Mouse (Mus musculus) limb, embryonic 14.5 days (tissue): ENCODE measurements around the gene Slc2a9. TPM values are rescaled to one million over a fixed set of nuclear protein-coding genes. Genes with fewer than 3 reads are reported as not detected.

Experiments used
- ATAC-seq: fragments of 200-750 bp; cut with Nextera tagmentation; 2 replicates; pipeline ENCODE4 v1.8.0; 2017; ENCODE audit warnings: low read depth, moderate number of reproducible peaks, moderate TSS enrichment; ENCODE audit not compliant: low FRiP score
- DNase-seq: peaks from one replicate; pipeline ENCODE4 v3.0.0-alpha.2; 2015; ENCODE audit warnings: low spot score
- H3K27ac ChIP-seq: fragments of 300-500 bp; sonication (generic); replicated peaks from 2 replicates; pipeline ENCODE4 v1.5.1; 2014; ENCODE audit warnings: low read depth, mild to moderate bottlenecking, low read length, moderate library complexity, mixed read lengths
- H3K27me3 ChIP-seq: fragments of 300-500 bp; sonication (generic); 2 replicates; pipeline ENCODE4 v1.6.1; 2014; ENCODE audit warnings: low read length, mixed read lengths; ENCODE audit not compliant: control insufficient read depth, insufficient read depth
- H3K36me3 ChIP-seq: fragments of 300-500 bp; sonication (generic); 2 replicates; pipeline ENCODE4 v1.6.1; 2014; ENCODE audit warnings: mild to moderate bottlenecking, low read length, moderate library complexity, mixed read lengths; ENCODE audit not compliant: control insufficient read depth, insufficient read depth
- H3K4me1 ChIP-seq: fragments of 300-500 bp; sonication (generic); 2 replicates; pipeline ENCODE4 v1.6.1; 2014; ENCODE audit warnings: antibody characterized with exemption, low read length, mixed read lengths; ENCODE audit not compliant: control insufficient read depth, insufficient read depth
- H3K4me2 ChIP-seq: fragments of 300-500 bp; sonication (generic); replicated peaks from 2 replicates; pipeline ENCODE4 v1.6.1; 2014; ENCODE audit warnings: low read depth, mild to moderate bottlenecking, low read length, moderate library complexity; ENCODE audit not compliant: severe bottlenecking
- H3K4me3 ChIP-seq: fragments of 300-500 bp; sonication (generic); replicated peaks from 2 replicates; pipeline ENCODE4 v1.5.1; 2014; ENCODE audit warnings: low read length
- H3K9ac ChIP-seq: fragments of 300-500 bp; sonication (generic); 2 replicates; pipeline ENCODE4 v1.6.1; 2014; ENCODE audit warnings: mild to moderate bottlenecking, low read depth, low read length, moderate library complexity; ENCODE audit not compliant: severe bottlenecking
- H3K9me3 ChIP-seq: fragments of 300-500 bp; sonication (generic); 2 replicates; pipeline ENCODE4 v1.6.1; 2016; ENCODE audit warnings: low read length; ENCODE audit not compliant: control insufficient read depth
- POLR2A ChIP-seq: fragments of 200-500 bp; IDR thresholded peaks from 2 replicates; pipeline ENCODE4 v1.8.0; 2012; ENCODE audit warnings: inconsistent platforms, mild to moderate bottlenecking, moderate library complexity, borderline replicate concordance; ENCODE audit not compliant: insufficient read depth, insufficient read length; ENCODE audit errors: extremely low read depth
- WGBS: fragments of 180-500 bp; shearing (Covaris S2); extraction: QIAGEN DNeasy Blood & Tissue Kit; methylation state at CpG from one replicate; pipeline ENCODE4 v1.1.7; 2014; 5-methylcytosine and 5-hydroxymethylcytosine counted together
- polyA plus RNA-seq, 2 experiments: library from polyadenylated mRNA; depleted of rRNA in 1 of 2; stranded (reverse) in 1 of 2; unstranded in 1 of 2; fragments of >200 nt; fragmentation: Nextera tagmentation in 1 of 2; extraction: Ambion mirVana in 1 of 2; gene quantifications; 2 replicates each; pipeline versions ENCODE4 v1.2.1 to v1.2.3; 2012 to 2014

Slc2a9 gene
- polyA plus RNA-seq, 2 experiments = 0.66 to 0.85 TPM

- Histone ChIP-seq H3K4me2 (no peak overlapping the region), H3K9ac (no peak overlapping the region), H3K9me3 (no peaks in the 10 kb centered on the region), H3K27me3 (no peaks in the 10 kb centered on the region), H3K36me3 (no peaks in the 10 kb centered on the region), H3K4me1 (no peaks in the 10 kb centered on the region), H3K27ac (no peak overlapping the region), H3K4me3 (no peak overlapping the region)
- TF ChIP-seq POLR2A = no peak
- WGBS = 41% methylated on average over 3 of the region's 3 CpGs
- DNase-seq (no peak), ATAC-seq (no peak)
These were observed 99.3 kb downstream of the Slc2a9 start for GRCm38 (mm10) chr5:38403612-38404011.

- no peaks in the 10 kb centered on the region for H3K27me3 ChIP-seq
- no peaks in the 10 kb centered on the region for H3K36me3 ChIP-seq
- ATAC-seq (no peak), DNase-seq (no peak)
- TF ChIP-seq POLR2A = no peak
- no peaks in the 10 kb centered on the region for H3K9me3 ChIP-seq
- H3K4me2 ChIP-seq = no peak overlapping the region
- no peak overlapping the region for H3K27ac ChIP-seq
- no peaks in the 10 kb centered on the region for H3K4me1 ChIP-seq
- no peak overlapping the region for H3K9ac ChIP-seq
- H3K4me3 ChIP-seq = no peak overlapping the region
- 88% methylated on average over 3 of the region's 3 CpGs for WGBS
These were observed 100.7 kb downstream of the Slc2a9 start for GRCm38 (mm10) chr5:38402288-38402687.

GRCm38 (mm10) chr5:38388857-38389256, 114.1 kb downstream of the Slc2a9 start:
- Histone ChIP-seq H3K4me3 (no peak overlapping the region), H3K27me3 (no peaks in the 10 kb centered on the region), H3K27ac (no peak overlapping the region), H3K4me1 (peaks cover 12% of the 10 kb centered on the region), H3K9ac (no peak overlapping the region), H3K36me3 (no peaks in the 10 kb centered on the region), H3K9me3 (no peaks in the 10 kb centered on the region), H3K4me2 (peak overlapping the region; percentile 22; the same call in 1 of the 2 replicates)
- WGBS = 3% methylated on average over 2 of the region's 2 CpGs
- peak; percentile 2 for DNase-seq
- no peak for TF ChIP-seq POLR2A
- no peak for ATAC-seq

GRCm38 (mm10) chr5:38388420-38388823, 114.5 kb downstream of the Slc2a9 start:
- Histone ChIP-seq H3K4me3 (no peak overlapping the region), H3K27ac (no peak overlapping the region), H3K9ac (no peak overlapping the region), H3K9me3 (no peaks in the 10 kb centered on the region), H3K27me3 (no peaks in the 10 kb centered on the region), H3K4me1 (peaks cover 12% of the 10 kb centered on the region), H3K36me3 (no peaks in the 10 kb centered on the region), H3K4me2 (peak overlapping the region; percentile 22; the same call in 1 of the 2 replicates)
- no peak for TF ChIP-seq POLR2A
- DNase-seq (peak; percentile 24), ATAC-seq (0 out of 2 replicates have a peak, but pooled peaks have one; percentile 23)
- WGBS = 9% methylated on average over 10 of the region's 10 CpGs

GRCm38 (mm10) chr5:38379970-38380369, 123.0 kb downstream of the Slc2a9 start:
- DNase-seq = no peak
- Histone ChIP-seq H3K4me1 (no peaks in the 10 kb centered on the region), H3K9ac (no peak overlapping the region), H3K27me3 (no peaks in the 10 kb centered on the region), H3K27ac (no peak overlapping the region), H3K4me3 (no peak overlapping the region), H3K4me2 (no peak overlapping the region), H3K36me3 (no peaks in the 10 kb centered on the region), H3K9me3 (no peaks in the 10 kb centered on the region)
- WGBS = 92% methylated on average over 5 of the region's 5 CpGs
- no peak for ATAC-seq
- TF ChIP-seq POLR2A = no peak

GRCm38 (mm10) chr5:38372369-38372768, 130.6 kb downstream of the Slc2a9 start:
- no peak for DNase-seq
- no peaks in the 10 kb centered on the region for H3K36me3 ChIP-seq
- WGBS = 21% methylated on average over 5 of the region's 5 CpGs

More at GRCm38 (mm10) chr5:38372369-38372768, 130.6 kb downstream of the Slc2a9 start:
- TF ChIP-seq POLR2A = no peak
- ATAC-seq = no peak
- Histone ChIP-seq H3K27ac (no peak overlapping the region), H3K9ac (no peak overlapping the region), H3K4me1 (no peaks in the 10 kb centered on the region), H3K4me3 (no peak overlapping the region), H3K9me3 (no peaks in the 10 kb centered on the region), H3K27me3 (no peaks in the 10 kb centered on the region), H3K4me2 (no peak overlapping the region)
